Mouse (Mus musculus) liver, postnatal 0 days (tissue): Measurements from ENCODE around the gene Nrxn1.

Experiments used
- CTCF ChIP-seq: sonication (generic); IDR thresholded peaks from 2 replicates; pipeline ENCODE4 v1.5.1; 2016; ENCODE audit warnings: antibody characterized with exemption, low read depth
- EP300 ChIP-seq: IDR thresholded peaks from 2 replicates; pipeline ENCODE4 v1.6.1; 2016; ENCODE audit warnings: antibody characterized with exemption, low read depth, mild to moderate bottlenecking

DNA sequence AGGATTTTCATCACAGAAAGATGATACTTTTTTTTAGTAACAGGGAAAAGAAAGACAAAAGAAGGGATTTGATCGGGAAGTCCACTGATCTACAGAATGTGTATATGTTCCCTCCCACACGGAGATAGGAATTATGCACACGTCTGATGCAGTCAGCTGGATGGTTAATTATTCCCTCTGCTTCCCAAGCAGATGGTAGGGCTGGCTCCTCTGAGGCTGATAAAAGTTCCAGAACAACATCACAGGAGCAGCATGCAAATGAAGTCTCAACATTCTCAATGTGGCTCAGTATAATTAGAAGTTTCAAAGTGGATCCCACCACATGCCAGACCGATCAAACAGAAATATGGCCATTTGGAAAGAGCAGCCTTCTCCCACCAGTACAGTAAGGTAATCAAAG is 388.1 kb downstream of the Nrxn1 start:
- TF ChIP-seq CTCF (no peak), EP300 (no peak)
